ENCODE assay signal across 18 mouse cellular contexts in the genomic region with DNA sequence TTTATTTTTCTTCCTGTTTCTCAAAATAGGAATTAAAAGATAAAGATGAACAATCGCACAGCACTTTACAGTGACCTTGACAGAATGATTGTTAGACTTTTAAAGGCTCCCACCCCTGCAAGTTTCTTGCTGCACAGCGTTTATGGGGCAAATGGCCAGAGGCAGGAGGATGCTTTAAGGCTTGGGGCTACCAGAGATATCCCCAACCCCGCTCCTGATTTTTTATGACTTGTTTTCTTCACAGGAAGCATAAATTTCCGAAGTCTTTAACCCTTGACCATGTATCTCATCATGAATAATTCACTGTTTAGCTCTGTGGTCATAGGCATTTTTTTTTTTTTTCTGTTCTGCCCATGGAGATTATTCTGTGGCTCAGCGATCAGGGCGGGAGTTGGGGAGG. TPM values are rescaled to one million over a fixed set of nuclear protein-coding genes. Genes with fewer than 3 reads are reported as not detected.
A peak's percentile ranks its signal among the peaks of the same experiment; 100 is the strongest.
DNase-seq lines count a peak whose midpoint lies in the region; ATAC-seq and TF ChIP-seq lines count a peak whose summit lies in the region.
"Had no signal": no experiment of that assay in that cellular context is flagged by ENCODE, and none has a peak within 500 bp of the region (broad histone marks: within the 10 kb centered on the region; RNA-seq: fewer than 3 reads in every experiment).

No protein-coding gene starts in this region.

- no peak for TF ChIP-seq EP300 in stomach, postnatal 0 days (optimal IDR thresholded peaks at IDR 0.05)

- H3K9me3 ChIP-seq in kidney, embryonic 15.5 days (replicated peaks) = no peaks in the 10 kb centered on the region
- H3K9me3 ChIP-seq in liver, embryonic 16.5 days (replicated peaks; ENCODE audit: control insufficient read depth, low read length) = no peaks in the 10 kb centered on the region
- no peaks in the 10 kb centered on the region for H3K9me3 ChIP-seq in stomach, postnatal 0 days (ENCODE audit: control insufficient read depth, low read length)
- H3K9me3 ChIP-seq: embryonic facial prominence, embryonic 12.5 days; forebrain, embryonic 15.5 days; heart, embryonic 10.5 days; heart, embryonic 15.5 days; hindbrain, embryonic 13.5 days had no signal

- peak; percentile 7 for DNase-seq in embryo, embryonic 11 days
- no peak for DNase-seq in embryo, embryonic 10 days (ENCODE audit: low spot score)
- no peak for DNase-seq in kidney, adult 18-20 months
- no peak for DNase-seq in liver
- peak; percentile 20 for DNase-seq in mesoderm, embryonic 11.5 days (ENCODE audit: low read depth, low spot score)
- DNase-seq in stomach, postnatal 0 days (ENCODE audit: low spot score) = no peak
- DNase-seq: adrenal gland, postnatal 14 days; cerebellum, adult 11-12 months; gastrocnemius, postnatal 36 days; heart, adult 18-20 months; heart, postnatal 14 days had no signal

- no peak overlapping the region for H3K4me3 ChIP-seq in kidney, embryonic 15.5 days (replicated peaks)
- no peak overlapping the region for H3K4me3 ChIP-seq in liver, embryonic 16.5 days (ENCODE audit: low read depth, low read length)
- H3K4me3 ChIP-seq in stomach, postnatal 0 days (ENCODE audit: low read depth, low read length) = no peak overlapping the region
- H3K4me3 ChIP-seq: embryonic facial prominence, embryonic 12.5 days; forebrain, embryonic 15.5 days; heart, embryonic 10.5 days; heart, embryonic 15.5 days; hindbrain, embryonic 13.5 days had no signal

- peaks cover 10% of the 10 kb centered on the region for H3K4me1 ChIP-seq in kidney, embryonic 15.5 days
- no peaks in the 10 kb centered on the region for H3K4me1 ChIP-seq in liver, embryonic 16.5 days (ENCODE audit: control insufficient read depth, low read depth, low read length)
- no peaks in the 10 kb centered on the region for H3K4me1 ChIP-seq in stomach, postnatal 0 days (replicated peaks; ENCODE audit: control insufficient read depth, insufficient read depth)
- H3K4me1 ChIP-seq: embryonic facial prominence, embryonic 12.5 days; forebrain, embryonic 15.5 days; heart, embryonic 10.5 days; heart, embryonic 15.5 days had no signal

- H3K36me3 ChIP-seq in kidney, embryonic 15.5 days = no peaks in the 10 kb centered on the region
- H3K36me3 ChIP-seq in liver, embryonic 16.5 days (ENCODE audit: control insufficient read depth, insufficient read depth) = no peaks in the 10 kb centered on the region
- no peaks in the 10 kb centered on the region for H3K36me3 ChIP-seq in stomach, postnatal 0 days (ENCODE audit: control insufficient read depth, insufficient read depth, low read length)
- H3K36me3 ChIP-seq: embryonic facial prominence, embryonic 12.5 days; forebrain, embryonic 15.5 days; heart, embryonic 10.5 days; heart, embryonic 15.5 days; hindbrain, embryonic 13.5 days had no signal

- 19% methylated on average over 6 of the region's 6 CpGs for WGBS in kidney, embryonic 15.5 days
- 37% methylated on average over 6 of the region's 6 CpGs for WGBS in liver, embryonic 16.5 days (ENCODE audit: insufficient replicate concordance)
- 38% methylated on average over 6 of the region's 6 CpGs for WGBS in stomach, postnatal 0 days

- no peak overlapping the region for H3K27ac ChIP-seq in kidney, embryonic 15.5 days
- no peak overlapping the region for H3K27ac ChIP-seq in liver, embryonic 16.5 days (ENCODE audit: low read length)
- H3K27ac ChIP-seq in stomach, postnatal 0 days (replicated peaks) = no peak overlapping the region
- H3K27ac ChIP-seq: embryonic facial prominence, embryonic 12.5 days; forebrain, embryonic 15.5 days; heart, embryonic 10.5 days; heart, embryonic 15.5 days; hindbrain, embryonic 13.5 days had no signal

- no peaks in the 10 kb centered on the region for H3K27me3 ChIP-seq in kidney, embryonic 15.5 days
- no peaks in the 10 kb centered on the region for H3K27me3 ChIP-seq in liver, embryonic 16.5 days (ENCODE audit: control insufficient read depth, insufficient read depth, low read depth, low read length)
- H3K27me3 ChIP-seq in stomach, postnatal 0 days (ENCODE audit: control insufficient read depth, insufficient read depth, low read length) = no peaks in the 10 kb centered on the region
- H3K27me3 ChIP-seq: embryonic facial prominence, embryonic 12.5 days; forebrain, embryonic 15.5 days; heart, embryonic 15.5 days; hindbrain, embryonic 13.5 days had no signal

- peak; percentile 56; the same call in 1 of the 2 replicates for ATAC-seq in kidney, embryonic 15.5 days (replicated peaks; ENCODE audit: low FRiP score)
- 0 out of 2 replicates have a peak, but pooled peaks have one; percentile 21 for ATAC-seq in liver, embryonic 16.5 days (ENCODE audit: low read depth)
- no peak for ATAC-seq in stomach, postnatal 0 days (ENCODE audit: low FRiP score, low TSS enrichment)
- ATAC-seq: forebrain, embryonic 15.5 days had no signal

- no peak overlapping the region for H3K9ac ChIP-seq in kidney, embryonic 15.5 days
- no peak overlapping the region for H3K9ac ChIP-seq in liver, embryonic 16.5 days (ENCODE audit: low read depth, low read length)
- H3K9ac ChIP-seq in stomach, postnatal 0 days (ENCODE audit: low read length) = no peak overlapping the region
- H3K9ac ChIP-seq: embryonic facial prominence, embryonic 12.5 days; forebrain, embryonic 15.5 days; heart, embryonic 15.5 days; hindbrain, embryonic 13.5 days had no signal

- H3K4me2 ChIP-seq in kidney, embryonic 15.5 days = no peak overlapping the region
- H3K4me2 ChIP-seq in liver, embryonic 16.5 days (ENCODE audit: low read depth, low read length) = no peak overlapping the region
- H3K4me2 ChIP-seq in stomach, postnatal 0 days (replicated peaks; ENCODE audit: low read depth) = no peak overlapping the region
- H3K4me2 ChIP-seq: embryonic facial prominence, embryonic 12.5 days; forebrain, embryonic 15.5 days; heart, embryonic 15.5 days; hindbrain, embryonic 13.5 days had no signal

- no peak for TF ChIP-seq CTCF in stomach, postnatal 0 days (IDR thresholded peaks at IDR 0.05; ENCODE audit: low read depth)

RNA-seq across cellular contexts. Expression of a gene that starts 55.5 kb away (rescaled TPM):
- polyA plus RNA-seq in kidney, embryonic 15.5 days (2015; fragmentation: Nextera tagmentation; extraction: Ambion mirVana) = 6.7 and 8.0 TPM in 2 replicates
- polyA plus RNA-seq in liver, embryonic 16.5 days (2015; fragmentation: Nextera tagmentation; extraction: Ambion mirVana) = 1.5 and 1.6 TPM in 2 replicates
- polyA plus RNA-seq in stomach, postnatal 0 days (2015; fragmentation: Nextera tagmentation; extraction: Ambion mirVana) = 4.6 and 4.8 TPM in 2 replicates

Comparison
In these comparisons a context has a peak if more than half of its experiments do, and no peak if none do; other contexts are left out.
1. DNase-seq: peak in embryo, embryonic 11 days (single experiment) and mesoderm, embryonic 11.5 days (single experiment); none in embryo, embryonic 10 days (single experiment), kidney, adult 18-20 months (single experiment), liver (single experiment) and stomach, postnatal 0 days (single experiment).